Mouse (Mus musculus): ENCODE results near the gene Cpne6.

Cpne6 gene

GRCm38 (mm10) chr14:55510125-55510731 is at the start of gene Cpne6:
Gene Cpne6, plus strand, starts transcription at chr14:55510445.
- in situ Hi-C loops (cut with MseI, MboI): no loop called here

- in situ Hi-C loops (cut with MseI, MboI): no loop called here
Measured at GRCm38 (mm10) chr14:55461757-55462156, 48.5 kb upstream of the Cpne6 start.

- in situ Hi-C loops (cut with MseI, MboI): no loop called here
Measured at GRCm38 (mm10) chr14:55466481-55466880, 43.8 kb upstream of the Cpne6 start.

GRCm38 (mm10) chr14:55467108-55467507 is 43.1 kb upstream of the Cpne6 start:
- in situ Hi-C loops (cut with MseI, MboI): no loop called here

GRCm38 (mm10) chr14:55468301-55468741 is 41.9 kb upstream of the Cpne6 start:
- in situ Hi-C loops (cut with MseI, MboI): no loop called here

- in situ Hi-C loops (cut with MseI, MboI): no loop called here
Measured at GRCm38 (mm10) chr14:55469041-55469440, 41.2 kb upstream of the Cpne6 start.

- in situ Hi-C loops (cut with MseI, MboI): no loop called here
Measured at GRCm38 (mm10) chr14:55469821-55470220, 40.4 kb upstream of the Cpne6 start.

GRCm38 (mm10) chr14:55470806-55471205 is 39.4 kb upstream of the Cpne6 start:
- in situ Hi-C loops (cut with MseI, MboI): no loop called here

- in situ Hi-C loops (cut with MseI, MboI): no loop called here
Measured at GRCm38 (mm10) chr14:55475654-55476053, 34.6 kb upstream of the Cpne6 start.

GRCm38 (mm10) chr14:55477421-55477820 is 32.8 kb upstream of the Cpne6 start:
- in situ Hi-C loops (cut with MseI, MboI): no loop called here

GRCm38 (mm10) chr14:55477829-55478228 is 32.4 kb upstream of the Cpne6 start:
- in situ Hi-C loops (cut with MseI, MboI): no loop called here

- in situ Hi-C loops (cut with MseI, MboI): no loop called here
Measured at GRCm38 (mm10) chr14:55478651-55479599, 31.3 kb upstream of the Cpne6 start, which contains the start of gene Dhrs4. Gene Dhrs4, plus strand, starts transcription at chr14:55478758.

- in situ Hi-C loops (cut with MseI, MboI): no loop called here
Measured at GRCm38 (mm10) chr14:55479629-55480028, 30.6 kb upstream of the Cpne6 start.

GRCm38 (mm10) chr14:55484430-55485085 is 25.7 kb upstream of the Cpne6 start:
- in situ Hi-C loops (cut with MseI, MboI): no loop called here

GRCm38 (mm10) chr14:55486836-55487235 is 23.4 kb upstream of the Cpne6 start:
- in situ Hi-C loops (cut with MseI, MboI): no loop called here

- in situ Hi-C loops (cut with MseI, MboI): no loop called here
Measured at GRCm38 (mm10) chr14:55490361-55491201, 19.7 kb upstream of the Cpne6 start, which contains the start of gene Carmil3. Gene Carmil3, plus strand, starts transcription at chr14:55490651.

- in situ Hi-C loops (cut with MseI, MboI): no loop called here
Measured at GRCm38 (mm10) chr14:55491291-55491833, 18.9 kb upstream of the Cpne6 start.

GRCm38 (mm10) chr14:55492103-55492502 is 18.1 kb upstream of the Cpne6 start:
- in situ Hi-C loops (cut with MseI, MboI): no loop called here

- in situ Hi-C loops (cut with MseI, MboI): no loop called here
Measured at GRCm38 (mm10) chr14:55495509-55496240, 14.6 kb upstream of the Cpne6 start.

GRCm38 (mm10) chr14:55496761-55497448 is 13.3 kb upstream of the Cpne6 start:
- in situ Hi-C loops (cut with MseI, MboI): no loop called here

Measured in mouse trophoblast stem cell (cell line).